Mouse (Mus musculus) telencephalon, adult 2 months (tissue): Measurements from ENCODE around the gene Cytip.

Experiments
- DNase-seq: peaks from one replicate; pipeline ENCODE4 v3.0.0-alpha.2; 2011; ENCODE audit warnings: low read depth, low spot score

Cytip gene

DNA sequence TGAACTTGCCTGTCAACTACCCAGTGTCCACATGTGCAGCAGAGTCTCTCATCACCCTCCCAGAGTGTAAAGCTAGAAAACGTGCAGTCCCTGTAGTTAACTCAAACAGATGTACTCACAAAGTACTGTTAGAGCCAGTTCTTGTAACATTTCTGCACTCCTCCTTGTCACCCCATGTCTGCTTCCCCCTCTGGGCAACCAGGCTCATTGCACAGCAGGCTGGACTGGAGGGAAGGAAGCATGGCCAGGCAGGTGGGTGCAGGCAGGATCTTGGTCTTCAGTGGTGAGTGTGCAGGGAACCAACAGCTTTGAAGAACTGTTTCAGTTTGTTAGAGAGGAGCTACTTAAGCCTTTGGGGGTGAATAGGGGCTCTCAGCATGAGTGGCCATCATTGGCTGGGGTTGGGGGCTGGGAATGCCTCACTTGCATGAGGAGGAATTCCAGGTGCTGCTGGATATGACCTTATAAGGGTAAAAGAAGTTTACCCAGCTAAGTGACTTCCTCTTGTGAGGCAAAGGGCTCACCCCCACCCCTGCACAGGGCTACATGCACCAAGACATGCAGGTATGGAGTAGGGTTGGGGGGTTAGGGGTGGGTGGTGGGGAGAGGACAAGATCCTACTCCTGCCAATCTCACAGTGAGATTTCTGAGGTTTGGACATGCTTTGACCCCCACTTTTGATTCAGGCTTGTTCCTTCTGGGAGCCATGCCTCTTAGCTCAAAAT, 31.7 kb downstream of the Cytip start:
- no peak for DNase-seq

DNA sequence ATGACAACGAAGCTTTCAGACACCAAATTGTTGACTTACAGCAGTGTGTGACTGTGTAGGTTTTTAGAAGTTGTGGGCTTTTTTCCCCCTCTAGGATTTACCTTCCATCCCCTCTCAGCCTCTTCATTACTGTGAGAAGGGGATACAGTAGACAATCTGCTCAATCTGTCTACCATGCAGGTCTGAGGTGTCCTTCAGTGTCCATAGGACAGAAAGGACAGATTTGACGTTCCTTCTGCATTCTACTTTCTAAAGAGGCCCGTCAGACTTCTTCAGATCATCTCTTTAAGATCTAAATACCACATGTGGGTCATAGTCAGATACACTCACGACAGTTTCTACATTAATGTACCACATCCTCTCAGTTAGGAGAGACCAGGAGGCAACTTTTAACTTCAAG, 33.5 kb downstream of the Cytip start:
- no peak for DNase-seq

DNA sequence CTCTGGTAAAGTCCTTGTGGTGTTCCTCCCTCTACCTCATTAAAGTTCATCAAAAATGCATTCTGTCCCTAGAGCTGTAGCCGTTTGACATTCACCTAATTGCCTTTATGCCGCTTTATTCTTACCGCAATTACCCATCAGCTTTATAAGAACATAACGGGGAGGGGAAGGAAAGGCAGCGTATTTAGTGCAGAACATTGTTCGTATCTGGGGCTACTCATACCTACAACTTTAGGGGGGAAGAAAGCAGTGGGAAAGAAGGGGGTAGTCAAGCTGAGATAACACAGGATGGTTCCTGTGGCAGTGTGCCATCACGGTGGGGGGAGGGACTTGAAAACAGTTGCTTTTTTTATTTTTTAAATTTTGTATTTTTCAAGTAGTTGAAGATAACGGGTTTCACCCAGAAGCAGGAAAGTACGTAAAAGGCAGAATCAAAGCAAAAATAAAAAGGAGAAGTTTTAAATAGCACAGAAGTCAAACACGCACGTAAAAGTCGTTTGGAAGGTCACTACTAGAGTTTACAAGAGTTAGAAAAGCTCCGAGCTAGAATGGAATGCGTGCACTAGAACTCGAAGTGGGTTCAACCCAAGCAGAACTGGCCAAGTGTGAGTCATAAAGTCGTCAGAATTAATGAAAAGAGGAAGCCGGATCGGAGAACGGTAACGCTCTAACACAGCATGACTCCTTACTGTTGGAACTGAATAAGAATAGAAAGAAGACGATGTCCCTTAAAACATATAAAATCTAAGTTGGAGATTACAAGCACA, 34.6 kb downstream of the Cytip start:
- no peak for DNase-seq

DNA sequence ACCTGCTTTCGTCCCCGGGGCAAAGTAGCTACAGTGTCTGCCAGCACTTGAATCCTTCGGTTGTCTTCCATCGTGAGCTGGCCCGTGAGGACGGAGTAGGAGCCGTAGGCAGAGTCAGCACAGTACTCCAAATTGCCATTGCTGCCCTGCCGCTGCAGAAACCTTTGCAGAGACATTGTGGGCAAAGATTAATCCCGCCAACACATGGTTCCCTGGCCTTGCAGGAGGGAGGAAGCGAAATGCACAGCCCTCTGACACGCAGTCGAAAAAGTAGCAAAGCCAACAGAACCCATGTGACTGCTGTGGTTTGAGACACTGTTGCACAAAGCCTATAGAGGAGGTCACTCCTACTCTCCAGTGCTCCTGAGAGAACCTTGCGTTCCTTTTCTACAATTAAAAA, 35.5 kb downstream of the Cytip start:
- no peak for DNase-seq

DNA sequence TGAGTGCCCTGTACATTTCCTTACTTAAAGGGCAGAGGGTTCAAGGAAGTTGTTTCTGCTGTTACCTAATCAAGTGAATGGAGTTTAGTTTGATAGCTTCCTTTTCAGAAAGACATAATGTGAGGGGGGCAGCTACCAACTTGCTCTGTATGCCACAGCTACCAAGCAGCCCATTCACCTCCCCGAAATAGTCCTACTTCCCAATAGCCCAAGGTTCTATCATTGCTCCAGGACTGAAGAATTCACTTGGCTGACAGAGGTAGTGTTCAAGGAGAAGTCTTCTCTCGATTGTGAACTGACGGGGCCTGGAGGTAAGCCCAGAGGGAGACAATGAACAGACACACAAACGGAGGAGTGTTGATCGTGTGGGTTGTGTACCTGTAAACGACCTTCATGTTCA, 36.2 kb downstream of the Cytip start:
- no peak for DNase-seq

DNA sequence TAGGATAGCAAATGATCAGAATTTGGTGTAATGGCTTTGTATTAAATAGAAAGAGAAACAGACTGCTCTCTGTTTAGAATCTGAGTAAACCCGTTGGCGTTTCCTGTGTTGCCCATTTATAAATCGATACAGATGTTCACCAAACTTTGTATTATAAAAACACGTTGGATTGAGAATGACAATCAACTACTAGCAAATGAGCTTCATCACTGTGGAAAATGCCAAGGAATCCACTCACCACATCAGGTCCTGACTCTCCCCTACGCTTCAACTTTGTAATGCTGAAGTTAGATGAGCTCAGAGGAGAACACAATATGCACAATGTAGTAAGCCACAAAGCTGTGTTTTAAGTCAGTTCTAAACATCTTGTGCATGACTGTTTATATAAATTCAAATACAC, 36.8 kb downstream of the Cytip start:
- no peak for DNase-seq

DNA sequence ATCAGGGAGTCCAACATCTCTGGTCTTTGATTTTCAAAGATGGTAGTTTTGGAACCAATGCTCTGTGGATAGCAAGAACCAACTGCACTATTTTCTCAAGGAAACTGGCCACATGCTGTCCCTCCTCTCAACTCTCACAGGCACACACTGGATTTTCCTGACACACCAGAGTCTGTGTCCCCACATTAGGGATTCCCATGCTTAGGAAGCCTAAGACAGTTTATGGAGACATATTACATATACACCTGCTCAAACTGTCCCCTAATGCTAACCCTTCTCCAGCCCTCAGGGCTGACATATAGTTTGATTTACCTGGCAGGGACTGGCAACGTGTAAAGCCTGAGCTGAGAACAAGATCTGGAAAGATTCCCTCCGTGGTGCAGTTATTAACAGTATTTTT, 37.2 kb downstream of the Cytip start:
- DNase-seq, result no peak

DNA sequence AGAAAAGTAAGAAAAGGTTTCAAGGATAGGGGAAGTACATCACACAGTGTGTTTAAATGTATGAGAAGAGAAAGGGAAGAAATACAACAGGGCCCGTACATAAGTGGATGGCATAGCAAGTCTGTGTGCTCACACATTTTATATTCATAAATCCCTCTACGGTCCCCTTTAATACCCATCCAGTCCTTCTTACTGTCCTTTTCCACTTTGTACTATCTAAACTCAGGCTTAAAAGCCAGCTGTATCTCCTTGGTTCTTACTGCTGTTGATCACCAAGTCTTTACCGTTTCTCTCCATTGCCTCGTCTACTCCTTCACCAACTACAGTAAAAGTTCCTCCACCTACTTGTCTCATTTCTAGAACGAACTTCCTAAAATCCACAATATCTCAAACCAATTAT, 37.9 kb downstream of the Cytip start:
- no peak for DNase-seq

DNA sequence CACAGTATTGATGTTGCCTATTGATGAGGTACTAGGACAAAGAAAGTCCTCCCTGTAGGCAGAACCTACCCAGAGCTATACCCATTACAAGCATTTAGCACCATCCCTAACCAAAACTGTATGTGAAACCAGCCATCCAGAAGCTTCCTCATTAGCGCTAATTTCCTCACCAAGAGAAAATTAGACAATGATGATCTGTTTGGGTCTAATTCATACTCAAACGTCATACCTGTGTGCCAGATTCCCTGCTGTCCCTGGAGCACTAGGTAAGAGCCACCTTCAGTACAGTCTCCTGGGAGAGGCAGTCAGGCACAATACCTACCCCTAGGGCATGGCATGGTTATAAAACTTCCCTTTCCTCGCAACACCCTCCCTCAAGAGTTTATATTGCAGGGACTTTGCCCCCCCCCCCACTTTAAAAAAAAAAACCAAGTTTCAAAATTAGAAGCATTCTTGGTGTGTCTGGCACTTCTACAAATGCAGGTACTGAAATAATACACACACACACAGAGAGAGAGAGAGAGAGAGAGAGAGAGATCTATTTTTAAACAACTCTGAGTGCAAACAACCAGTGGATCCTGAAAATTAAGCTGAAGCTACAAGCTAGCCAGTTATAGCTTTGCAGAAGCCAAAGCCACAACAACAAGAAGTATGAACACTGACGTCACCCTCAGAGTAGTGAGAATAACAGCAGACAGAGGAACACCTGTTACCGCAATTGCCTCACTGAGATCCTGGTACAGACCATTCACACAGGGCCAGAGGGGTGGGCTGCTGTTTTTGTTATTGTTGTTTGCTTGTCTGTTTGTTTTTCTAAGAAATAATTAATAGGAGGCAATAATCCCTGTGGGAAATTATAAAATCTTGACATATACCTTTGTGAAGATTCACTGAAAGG, 38.6 kb downstream of the Cytip start:
- no peak for DNase-seq

DNA sequence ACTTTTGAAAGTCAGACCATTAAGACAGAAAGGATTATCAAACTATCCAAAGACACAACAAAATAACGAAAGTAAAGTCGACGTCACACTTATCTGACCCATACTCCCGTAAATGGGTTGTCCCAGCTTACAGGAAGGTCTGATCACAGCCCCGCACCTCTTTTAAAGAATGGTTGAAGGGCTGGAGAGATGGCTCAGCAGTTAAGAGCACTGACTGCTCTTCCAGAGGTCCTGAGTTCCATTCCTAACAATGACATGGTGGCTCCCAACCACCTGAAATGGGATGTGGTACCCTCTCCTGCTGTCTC, 39.3 kb downstream of the Cytip start:
- DNase-seq, result no peak

DNA sequence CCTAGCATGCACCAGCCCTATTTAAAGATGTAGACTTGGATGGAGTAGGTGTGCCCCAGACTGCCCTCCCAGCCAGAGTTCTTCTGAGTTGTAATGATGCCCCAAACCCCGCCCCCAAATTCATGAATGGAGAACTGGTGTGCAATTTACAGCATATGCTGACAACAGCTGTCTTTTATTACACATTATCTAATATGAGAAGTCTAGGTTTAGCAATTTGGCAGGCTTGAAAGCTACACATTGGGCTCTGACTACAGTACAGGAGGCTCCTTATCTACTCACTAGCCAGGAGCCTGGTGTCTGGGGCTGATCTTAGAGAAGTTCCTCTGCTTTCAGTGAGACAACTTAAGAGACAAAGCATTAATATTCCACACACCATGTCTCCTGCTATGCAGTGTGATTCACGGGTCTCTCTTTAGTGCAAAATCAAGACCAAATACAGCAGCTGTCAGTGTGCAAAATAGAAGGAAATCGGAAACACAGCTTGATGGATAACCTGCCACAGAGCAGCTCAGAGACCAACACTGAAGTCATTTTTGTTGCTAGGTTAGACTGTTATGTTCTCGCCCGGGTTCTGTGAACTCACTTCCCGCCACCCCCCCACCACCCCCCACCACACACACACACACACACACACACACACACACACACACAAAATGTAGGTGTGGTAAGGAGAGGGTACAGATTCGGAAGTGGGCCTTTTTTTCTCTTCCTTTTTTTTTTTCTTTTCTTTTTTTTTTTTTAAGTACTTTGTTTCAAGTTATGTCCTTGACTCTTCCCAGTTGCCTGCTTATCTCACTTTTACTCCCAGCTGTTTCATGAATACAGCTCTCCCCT, 39.8 kb downstream of the Cytip start:
- DNase-seq, result no peak

DNA sequence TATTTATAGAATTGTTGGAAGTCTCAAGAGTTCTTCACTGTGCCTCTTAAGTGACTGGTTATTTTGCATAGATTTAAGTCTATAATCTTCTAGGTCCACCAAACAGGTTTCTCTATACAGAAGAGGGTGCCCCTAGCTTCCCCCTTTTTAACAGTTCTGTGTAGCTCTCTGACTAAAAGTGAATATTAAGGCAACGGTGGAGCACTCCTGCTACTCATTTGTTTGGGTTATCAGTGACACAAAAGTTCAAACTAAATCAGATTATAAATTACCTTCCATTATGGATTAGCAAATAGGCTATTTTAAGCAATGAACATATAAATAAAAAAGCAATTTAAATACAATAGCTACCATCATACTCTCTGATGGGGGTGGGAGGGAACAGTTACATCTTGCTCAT, 40.8 kb downstream of the Cytip start:
- DNase-seq, result no peak

DNA sequence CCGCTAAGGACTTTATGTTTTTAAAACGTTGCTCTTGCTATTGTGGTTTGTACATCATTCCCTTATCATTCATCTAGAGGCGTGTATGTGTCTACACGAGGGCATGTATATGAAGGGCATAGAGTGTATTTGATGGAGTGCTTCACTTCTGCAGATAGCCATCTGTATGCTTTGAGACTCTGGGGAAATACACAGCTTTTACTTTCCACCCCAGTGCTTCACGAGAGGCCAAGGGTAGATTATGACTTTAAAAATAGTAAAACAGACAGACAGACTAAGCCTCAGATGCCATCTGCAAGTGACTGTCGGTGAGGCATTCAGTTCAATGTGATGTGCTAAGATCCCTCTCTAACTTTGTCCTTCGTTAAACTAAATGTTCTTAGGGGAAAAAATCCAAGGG, 41.6 kb downstream of the Cytip start:
- DNase-seq, result no peak

DNA sequence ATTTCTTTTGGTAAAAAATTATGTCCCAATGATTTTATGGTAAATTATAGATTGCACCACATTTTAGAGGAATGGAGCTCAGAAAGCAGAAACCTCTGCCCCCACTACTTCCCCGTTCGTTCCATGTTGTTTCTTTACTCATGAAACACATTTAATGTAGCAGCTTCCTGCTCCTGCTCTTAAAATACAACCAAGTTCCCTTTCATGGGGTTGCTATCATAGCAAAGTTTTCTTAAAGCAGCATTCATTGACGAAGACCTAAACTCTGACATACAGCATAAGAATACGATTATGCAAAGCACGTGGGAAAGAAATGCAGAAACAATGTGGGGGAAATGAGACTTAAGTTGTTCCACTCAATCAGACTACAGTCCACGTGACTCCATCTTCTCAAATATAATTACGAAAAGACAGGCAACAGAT, 45.3 kb downstream of the Cytip start:
- DNase-seq, result no peak

DNA sequence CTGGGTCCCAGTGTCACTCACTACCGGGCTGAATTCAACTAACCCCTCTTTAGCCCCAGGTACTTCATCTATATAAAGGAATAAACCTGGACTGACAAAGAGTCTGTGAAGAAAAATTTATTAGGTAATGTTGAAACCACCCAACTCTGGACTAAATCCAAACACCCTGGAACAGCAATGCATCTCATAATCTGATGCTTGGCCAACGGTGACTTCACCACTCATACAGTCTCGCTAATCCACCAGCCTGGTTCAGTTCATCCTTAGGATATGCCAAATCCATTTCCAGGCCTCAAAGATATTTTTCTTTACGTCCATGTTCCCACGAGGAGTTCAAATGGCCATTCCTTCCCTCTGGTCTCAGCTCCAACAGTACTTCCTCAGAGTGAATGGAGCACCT, 48.8 kb downstream of the Cytip start:
- DNase-seq, result no peak

DNA sequence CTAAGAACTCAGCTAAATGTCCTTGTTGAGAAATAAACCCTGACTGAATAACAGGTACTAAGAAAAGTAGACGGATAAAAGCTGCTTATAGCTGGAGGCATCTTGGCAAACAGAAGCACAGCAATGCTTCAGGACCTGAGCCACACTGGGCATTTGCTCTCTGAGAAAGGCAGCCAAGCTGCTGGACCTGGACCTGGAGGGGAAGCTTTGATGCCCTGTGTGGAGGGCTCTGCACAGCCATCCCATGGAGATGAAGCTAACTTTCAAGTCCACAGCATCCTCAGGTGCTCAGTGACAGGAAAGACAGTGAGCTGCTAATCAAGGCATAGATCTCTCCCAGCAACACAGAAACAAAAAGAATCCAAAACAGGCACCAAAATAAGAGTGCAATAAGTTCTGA, 54.8 kb downstream of the Cytip start:
- no peak for DNase-seq

DNA sequence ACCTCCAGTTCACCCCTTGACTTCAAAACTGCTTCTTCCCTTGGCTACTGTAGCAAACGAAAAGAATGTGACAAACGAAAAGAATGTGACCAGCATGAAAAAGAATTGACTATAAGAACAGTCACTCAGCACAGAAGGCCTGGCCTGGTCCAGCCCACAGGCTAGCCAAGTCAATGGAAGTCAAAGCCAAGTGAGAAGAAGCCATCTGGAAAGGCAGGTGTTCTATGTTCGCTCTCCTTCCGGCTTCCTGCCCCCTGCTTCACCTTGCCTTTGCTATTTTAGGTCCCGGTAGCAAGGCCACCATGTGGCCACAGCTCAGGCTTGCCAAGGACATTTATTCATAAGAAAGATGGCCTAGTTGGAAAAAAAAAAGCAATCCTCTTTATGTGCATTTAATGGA, 56.7 kb downstream of the Cytip start:
- DNase-seq, result no peak

DNA sequence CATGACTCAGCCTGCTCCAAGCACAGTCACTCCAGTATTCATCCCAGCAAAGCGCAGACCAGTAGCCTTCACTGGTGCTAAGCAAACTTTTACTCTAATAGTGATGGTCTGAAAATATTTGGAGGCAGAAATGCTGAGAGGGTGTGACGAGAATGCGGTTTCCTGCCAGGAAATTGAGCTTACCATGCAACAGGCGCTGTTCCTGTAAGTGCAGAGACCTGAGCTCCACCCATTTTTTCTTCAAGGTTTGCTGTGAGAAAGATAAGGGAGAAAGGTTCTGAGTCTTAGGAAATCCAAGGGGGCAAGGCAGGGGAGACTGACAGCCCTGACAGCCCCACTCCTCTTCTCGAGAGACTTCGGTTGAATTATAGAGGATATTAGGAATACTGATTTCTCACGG, 57.7 kb downstream of the Cytip start:
- no peak for DNase-seq

DNA sequence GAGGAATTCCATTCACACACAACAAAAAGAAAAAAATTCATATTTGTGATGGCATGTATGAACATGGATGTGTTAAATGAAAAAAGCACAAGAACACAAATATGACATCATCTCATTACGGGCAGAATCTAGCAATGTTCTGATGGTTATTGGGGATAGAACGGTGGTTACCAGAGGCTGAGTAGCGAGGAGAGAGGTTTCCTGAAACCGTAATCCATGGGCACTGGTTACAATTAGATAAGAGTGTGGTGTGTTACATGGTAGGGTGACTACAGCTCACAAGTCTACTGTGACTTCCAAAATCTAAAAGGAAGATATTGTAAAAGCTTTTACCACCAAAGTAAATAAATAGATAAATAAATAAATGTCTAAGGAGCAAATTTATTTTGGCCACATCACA, 58.8 kb downstream of the Cytip start:
- DNase-seq, result no peak

DNA sequence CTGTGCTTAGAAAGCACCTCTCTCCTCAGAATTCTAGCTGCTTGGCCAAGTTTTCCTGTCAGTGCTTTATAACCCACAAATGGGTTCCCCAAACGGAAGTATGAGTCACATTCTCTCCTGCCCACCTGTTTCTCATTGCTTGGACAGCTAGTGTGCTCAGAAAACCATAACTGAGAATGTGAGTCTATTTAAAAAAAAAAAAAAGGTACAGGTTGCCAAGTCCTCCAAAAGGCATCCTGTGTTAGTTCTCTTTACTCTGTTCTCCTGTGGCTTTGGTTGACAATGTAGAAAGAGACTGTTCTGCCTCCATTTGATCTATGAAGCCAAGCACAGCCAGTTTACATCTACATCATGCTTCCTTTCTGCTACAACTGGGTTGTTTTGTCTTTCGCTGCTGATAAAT, 60.3 kb downstream of the Cytip start:
- DNase-seq, result peak; percentile 50

DNA sequence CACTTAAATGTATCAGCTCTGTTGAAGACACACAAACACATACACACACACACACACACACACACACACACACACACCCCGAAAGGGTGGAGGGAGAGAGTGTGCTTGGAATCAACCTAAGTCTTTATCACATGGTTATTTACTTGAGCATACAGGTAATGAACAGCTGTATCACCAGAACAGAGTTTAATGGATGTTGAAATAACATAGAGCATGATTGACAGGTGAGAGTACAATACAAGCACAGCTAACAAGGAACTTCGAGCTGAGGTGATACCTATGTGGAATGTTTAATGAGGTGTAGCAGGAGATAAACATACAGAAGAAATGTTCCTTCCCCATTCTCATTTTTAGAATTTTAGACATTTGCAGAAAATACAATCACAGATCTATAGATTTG, 62.7 kb downstream of the Cytip start:
- no peak for DNase-seq

DNA sequence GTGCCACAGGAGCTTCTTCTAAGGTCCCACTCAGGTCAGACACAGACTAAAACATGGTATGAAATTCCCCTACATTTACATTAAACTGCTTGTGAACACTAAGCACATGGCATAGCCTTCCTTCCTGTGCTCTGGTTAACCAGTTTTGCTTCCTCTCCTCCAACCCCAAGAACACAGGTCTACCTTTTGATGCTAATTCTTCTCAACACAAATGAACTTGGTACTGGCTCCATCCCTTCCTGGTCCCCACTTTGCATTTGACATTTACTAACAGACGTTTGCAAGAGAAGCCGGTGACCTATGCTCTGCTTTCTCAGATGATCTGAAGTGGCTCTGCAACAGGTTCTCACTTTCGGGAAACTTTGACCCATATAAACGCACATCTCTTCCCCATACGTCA, 65.4 kb downstream of the Cytip start:
- no peak for DNase-seq
